Mouse (Mus musculus) megakaryocyte, embryonic 14.5 days (primary cell): ENCODE measurements around the gene Cabp2.

Experiments
- FLI1 ChIP-seq: IDR thresholded peaks from 2 replicates; pipeline ENCODE4 v1.6.1; 2012; ENCODE audit warnings: low read length, inconsistent platforms, mixed read lengths
- GATA1 ChIP-seq: IDR thresholded peaks from 3 replicates; pipeline ENCODE4 v1.6.1; 2012; ENCODE audit warnings: mixed read lengths, low read length, inconsistent platforms, borderline replicate concordance

DNA sequence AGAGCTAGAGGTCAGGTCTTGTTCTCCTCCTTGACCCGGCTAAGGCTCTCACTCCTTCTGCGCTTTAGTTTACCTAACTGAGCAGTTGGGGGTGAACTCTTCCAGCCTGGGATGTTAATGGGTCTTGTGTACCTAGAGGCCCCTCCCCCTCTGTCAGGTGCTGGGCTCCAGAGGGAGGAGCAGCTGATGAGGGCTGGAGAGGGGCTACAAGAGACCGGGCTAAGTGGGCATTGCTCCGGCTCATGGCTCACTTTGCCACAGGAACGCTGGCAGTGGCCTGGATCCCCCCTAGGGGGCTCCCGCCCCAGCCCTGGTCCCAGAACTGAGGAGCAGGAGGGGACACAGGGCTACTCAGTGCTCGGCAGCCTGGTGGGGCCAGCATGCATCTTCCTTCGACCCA is 2.4 kb downstream of the Cabp2 start:
- TF ChIP-seq GATA1, result no peak
- TF ChIP-seq FLI1, result no peak
